Mouse (Mus musculus) kidney, postnatal 4 days (tissue): ENCODE measurements around the gene Tekt1.

ENCODE experiments used
- DNase-seq, 2 experiments: peaks; one replicate each; pipeline ENCODE4 v3.0.0; 2021; ENCODE audit warnings: mixed read lengths in 2 of 2

The Tekt1 gene

GRCm38 (mm10) chr11:72362347-72362741 lies at the start of gene Tekt1:
Tekt1 (minus strand) TSS chr11:72362442.
- DNase-seq, result no peak

GRCm38 (mm10) chr11:72411945-72412344 lies 49.7 kb upstream of the Tekt1 start:
- DNase-seq, result no peak

GRCm38 (mm10) chr11:72411093-72411921 lies 49.1 kb upstream of the Tekt1 start, which contains the start of gene Smtnl2:
Smtnl2 (minus strand) TSS chr11:72411713.
- peak; percentile 95 to 97 for DNase-seq

- peak; percentile 76 to 86 for DNase-seq
Measured at GRCm38 (mm10) chr11:72410521-72411092, 48.4 kb upstream of the Tekt1 start.

- peak in 1 of 2 experiments; percentile 34 for DNase-seq
Measured at GRCm38 (mm10) chr11:72409649-72410385, 47.6 kb upstream of the Tekt1 start.

- DNase-seq, result peak in 1 of 2 experiments; percentile 15
Measured at GRCm38 (mm10) chr11:72408451-72409170, 46.4 kb upstream of the Tekt1 start.

GRCm38 (mm10) chr11:72407574-72407973 lies 45.3 kb upstream of the Tekt1 start:
- peak in 1 of 2 experiments; percentile 22 for DNase-seq

GRCm38 (mm10) chr11:72407081-72407480 lies 44.8 kb upstream of the Tekt1 start:
- DNase-seq, result peak in 1 of 2 experiments; percentile 34

GRCm38 (mm10) chr11:72406079-72406675 lies 43.9 kb upstream of the Tekt1 start:
- peak in 1 of 2 experiments; percentile 21 for DNase-seq

- DNase-seq, result no peak
Measured at GRCm38 (mm10) chr11:72405532-72405931, 43.3 kb upstream of the Tekt1 start.

GRCm38 (mm10) chr11:72402969-72403368 lies 40.7 kb upstream of the Tekt1 start:
- no peak for DNase-seq

- peak; percentile 69 to 83 for DNase-seq
Measured at GRCm38 (mm10) chr11:72402017-72402416, 39.8 kb upstream of the Tekt1 start.

- DNase-seq, result peak; percentile 49 to 72
Measured at GRCm38 (mm10) chr11:72401068-72401467, 38.8 kb upstream of the Tekt1 start.

- no peak for DNase-seq
Measured at GRCm38 (mm10) chr11:72397811-72398525, 35.7 kb upstream of the Tekt1 start.

GRCm38 (mm10) chr11:72397072-72397471 lies 34.8 kb upstream of the Tekt1 start:
- DNase-seq, result peak; percentile 85 to 87

GRCm38 (mm10) chr11:72396621-72397020 lies 34.4 kb upstream of the Tekt1 start:
- peak; percentile 40 to 57 for DNase-seq

GRCm38 (mm10) chr11:72395652-72396051 lies 33.4 kb upstream of the Tekt1 start:
- no peak for DNase-seq

- DNase-seq, result no peak
Measured at GRCm38 (mm10) chr11:72394694-72395093, 32.5 kb upstream of the Tekt1 start.

GRCm38 (mm10) chr11:72393669-72394068 lies 31.4 kb upstream of the Tekt1 start:
- peak; percentile 63 to 73 for DNase-seq

- DNase-seq, result no peak
Measured at GRCm38 (mm10) chr11:72393243-72393642, 31.0 kb upstream of the Tekt1 start.

GRCm38 (mm10) chr11:72391181-72391580 lies 28.9 kb upstream of the Tekt1 start:
- DNase-seq, result no peak
